Mouse (Mus musculus): ENCODE data around the gene Slc35e3. TPM values are rescaled to one million over a fixed set of nuclear protein-coding genes. Genes with fewer than 3 reads are reported as not detected.
"Not testable (repeated sequence)": the region's sequence is repeated elsewhere in the genome, so short reads cannot be mapped to it uniquely, and the experiment has no call there.

The Slc35e3 gene
- polyA plus RNA-seq, 1 experiment, result 12.8 TPM

- TF ChIP-seq CTCF (IDR thresholded peaks at IDR 0.05; ENCODE audit: control insufficient read depth, insufficient read depth, insufficient read length) (no peak), MYOG (IDR thresholded peaks at IDR 0.05; ENCODE audit: control insufficient read depth, extremely low read depth, insufficient read length) (no peak), CEBPB (IDR thresholded peaks at IDR 0.05; ENCODE audit: low read depth) (no peak), USF1 (IDR thresholded peaks at IDR 0.05; ENCODE audit: low read depth) (no peak), MYOD1 (IDR thresholded peaks at IDR 0.05; ENCODE audit: control insufficient read depth, insufficient read length, low read depth) (no peak), MAX (IDR thresholded peaks at IDR 0.05) (no peak), FOSL1 (IDR thresholded peaks at IDR 0.05; ENCODE audit: insufficient read depth, low read length, poor library complexity, severe bottlenecking) (no peak)
- Histone ChIP-seq H3ac (ENCODE audit: control insufficient read depth, insufficient read length, low read depth) (no peak overlapping the region), H3K36me3 (ENCODE audit: control insufficient read depth, insufficient read depth) (peaks cover 96% of the 10 kb centered on the region), H3K4me3 (ENCODE audit: insufficient read depth, poor library complexity, severe bottlenecking) (no peak overlapping the region), H3K79me2 (ENCODE audit: control insufficient read depth, insufficient read depth) (peaks cover 100% of the 10 kb centered on the region), H3K27me3 (ENCODE audit: control insufficient read depth, insufficient read depth, insufficient read length) (no peaks in the 10 kb centered on the region), H3K79me3 (ENCODE audit: low read depth) (peaks cover 86% of the 10 kb centered on the region)
These were observed 41.2 kb downstream of the Slc35e3 start for GRCm38 (mm10) chr10:117704964-117705335.

- peaks cover 99% of the 10 kb centered on the region for H3K36me3 ChIP-seq (ENCODE audit: control insufficient read depth, insufficient read depth)
- H3K27me3 ChIP-seq (ENCODE audit: control insufficient read depth, insufficient read depth, insufficient read length), result not testable (repeated sequence)
These were observed 41.7 kb downstream of the Slc35e3 start for GRCm38 (mm10) chr10:117704314-117704963.

GRCm38 (mm10) chr10:117703506-117703905 is 42.7 kb downstream of the Slc35e3 start:
- Histone ChIP-seq H3K79me2 (ENCODE audit: control insufficient read depth, insufficient read depth) (peaks cover 100% of the 10 kb centered on the region), H3ac (ENCODE audit: control insufficient read depth, insufficient read length, low read depth) (no peak overlapping the region), H3K27me3 (ENCODE audit: control insufficient read depth, insufficient read depth, insufficient read length) (no peaks in the 10 kb centered on the region), H3K36me3 (ENCODE audit: control insufficient read depth, insufficient read depth) (peaks cover 99% of the 10 kb centered on the region), H3K4me3 (ENCODE audit: insufficient read depth, poor library complexity, severe bottlenecking) (no peak overlapping the region), H3K79me3 (ENCODE audit: low read depth) (peaks cover 83% of the 10 kb centered on the region)
- TF ChIP-seq MYOD1 (IDR thresholded peaks at IDR 0.05; ENCODE audit: control insufficient read depth, insufficient read length, low read depth) (no peak), MAX (IDR thresholded peaks at IDR 0.05) (no peak), CEBPB (IDR thresholded peaks at IDR 0.05; ENCODE audit: low read depth) (no peak), USF1 (IDR thresholded peaks at IDR 0.05; ENCODE audit: low read depth) (no peak), MYOG (IDR thresholded peaks at IDR 0.05; ENCODE audit: control insufficient read depth, extremely low read depth, insufficient read length) (no peak)

More at GRCm38 (mm10) chr10:117704314-117704963, 41.7 kb downstream of the Slc35e3 start:
- H3K79me2 ChIP-seq (ENCODE audit: control insufficient read depth, insufficient read depth), result peaks cover 100% of the 10 kb centered on the region
- H3K4me3 ChIP-seq (ENCODE audit: insufficient read depth, poor library complexity, severe bottlenecking); H3ac ChIP-seq (ENCODE audit: control insufficient read depth, insufficient read length, low read depth): not testable (repeated sequence)
- H3K79me3 ChIP-seq (ENCODE audit: low read depth), result peaks cover 83% of the 10 kb centered on the region

- peaks cover 99% of the 10 kb centered on the region for H3K36me3 ChIP-seq (ENCODE audit: control insufficient read depth, insufficient read depth)
- no peaks in the 10 kb centered on the region for H3K27me3 ChIP-seq (ENCODE audit: control insufficient read depth, insufficient read depth, insufficient read length)
- peaks cover 78% of the 10 kb centered on the region for H3K79me3 ChIP-seq (ENCODE audit: low read depth)
- H3ac ChIP-seq (ENCODE audit: control insufficient read depth, insufficient read length, low read depth), result no peak overlapping the region
- TF ChIP-seq FOSL1 (IDR thresholded peaks at IDR 0.05; ENCODE audit: insufficient read depth, low read length, poor library complexity, severe bottlenecking) (no peak), CEBPB (IDR thresholded peaks at IDR 0.05; ENCODE audit: low read depth) (no peak), MAX (IDR thresholded peaks at IDR 0.05) (no peak), MYOG (IDR thresholded peaks at IDR 0.05; ENCODE audit: control insufficient read depth, extremely low read depth, insufficient read length) (no peak), CTCF (IDR thresholded peaks at IDR 0.05; ENCODE audit: control insufficient read depth, insufficient read depth, insufficient read length) (no peak), USF1 (IDR thresholded peaks at IDR 0.05; ENCODE audit: low read depth) (no peak), MYOD1 (IDR thresholded peaks at IDR 0.05; ENCODE audit: control insufficient read depth, insufficient read length, low read depth) (no peak)
- peaks cover 100% of the 10 kb centered on the region for H3K79me2 ChIP-seq (ENCODE audit: control insufficient read depth, insufficient read depth)
- H3K4me3 ChIP-seq (ENCODE audit: insufficient read depth, poor library complexity, severe bottlenecking), result no peak overlapping the region
These were observed 43.9 kb downstream of the Slc35e3 start for GRCm38 (mm10) chr10:117702024-117702833.

GRCm38 (mm10) chr10:117701034-117701829 is 44.9 kb downstream of the Slc35e3 start:
- Histone ChIP-seq H3K79me2 (ENCODE audit: control insufficient read depth, insufficient read depth) (peaks cover 92% of the 10 kb centered on the region), H3K36me3 (ENCODE audit: control insufficient read depth, insufficient read depth) (peaks cover 99% of the 10 kb centered on the region), H3ac (ENCODE audit: control insufficient read depth, insufficient read length, low read depth) (no peak overlapping the region), H3K4me3 (ENCODE audit: insufficient read depth, poor library complexity, severe bottlenecking) (no peak overlapping the region), H3K27me3 (ENCODE audit: control insufficient read depth, insufficient read depth, insufficient read length) (no peaks in the 10 kb centered on the region), H3K79me3 (ENCODE audit: low read depth) (peaks cover 68% of the 10 kb centered on the region)
- no peak for TF ChIP-seq MAX (IDR thresholded peaks at IDR 0.05)
- TF ChIP-seq CTCF (IDR thresholded peaks at IDR 0.05; ENCODE audit: control insufficient read depth, insufficient read depth, insufficient read length), result no peak
- TF ChIP-seq MYOD1 (IDR thresholded peaks at IDR 0.05; ENCODE audit: control insufficient read depth, insufficient read length, low read depth), result no peak
